Mouse (Mus musculus) right cerebral cortex, postnatal 10 days (tissue): ENCODE results near the gene Scpep1.
"Not testable (repeated sequence)": the region's sequence is repeated elsewhere in the genome, so short reads cannot be mapped to it uniquely, and the experiment has no call there.

Experiments used
- DNase-seq, 2 experiments: peaks; one replicate each; pipeline ENCODE4 v3.0.0; 2021; ENCODE audit warnings: low spot score in 2 of 2

Scpep1 gene

DNA sequence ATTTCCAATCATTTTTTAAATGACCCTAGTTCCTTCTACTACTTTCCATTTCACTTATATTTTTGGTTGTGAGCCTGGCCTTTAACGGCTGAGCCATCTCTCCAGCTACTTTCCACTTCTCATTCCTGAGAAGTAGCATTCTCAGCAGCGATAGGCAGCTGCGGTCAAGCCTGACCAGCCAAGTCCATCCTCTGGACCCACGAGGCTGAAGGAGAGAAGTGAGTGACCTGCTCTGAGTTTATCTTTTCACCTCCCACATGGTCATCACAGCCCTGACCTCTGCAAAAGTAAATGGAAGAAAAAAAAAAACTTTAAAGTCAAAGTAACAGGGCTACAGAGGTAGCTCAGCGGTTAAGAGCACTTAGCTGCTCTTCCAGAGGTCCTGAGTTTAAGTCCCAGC is 28.7 kb downstream of the Scpep1 start:
- DNase-seq = no peak

DNA sequence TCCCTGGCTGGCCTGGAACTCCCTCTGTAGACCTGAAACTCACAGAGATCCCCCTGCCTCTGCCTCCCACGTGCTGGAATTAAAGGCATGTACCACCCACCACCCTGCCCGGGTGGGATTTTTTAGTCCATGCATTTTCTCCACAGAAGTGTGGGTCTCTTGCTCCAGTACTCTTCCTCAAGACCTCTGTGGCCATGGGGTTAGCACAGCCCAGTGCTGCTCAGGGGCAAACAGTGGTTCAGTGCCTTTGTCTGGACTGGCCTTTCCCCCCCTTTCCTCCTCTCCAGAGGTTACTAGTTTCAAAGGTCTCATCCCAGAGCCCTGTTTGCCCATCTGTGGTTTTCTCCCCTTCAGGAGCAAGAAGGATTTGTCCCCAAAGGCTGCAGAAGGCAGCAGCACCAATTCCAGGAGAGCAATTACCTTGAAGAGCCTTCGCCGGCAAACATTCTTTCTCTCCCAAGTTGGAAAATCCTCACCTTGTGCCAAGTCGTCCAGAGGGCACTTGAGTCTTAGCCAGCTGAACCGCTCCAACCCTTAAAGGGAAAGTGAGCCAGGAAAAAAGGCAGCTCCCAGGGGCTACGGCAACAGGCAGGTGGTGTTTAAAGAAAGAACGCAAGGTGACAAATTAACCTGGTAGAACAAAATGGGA is 45.8 kb downstream of the Scpep1 start:
- no peak for DNase-seq

DNA sequence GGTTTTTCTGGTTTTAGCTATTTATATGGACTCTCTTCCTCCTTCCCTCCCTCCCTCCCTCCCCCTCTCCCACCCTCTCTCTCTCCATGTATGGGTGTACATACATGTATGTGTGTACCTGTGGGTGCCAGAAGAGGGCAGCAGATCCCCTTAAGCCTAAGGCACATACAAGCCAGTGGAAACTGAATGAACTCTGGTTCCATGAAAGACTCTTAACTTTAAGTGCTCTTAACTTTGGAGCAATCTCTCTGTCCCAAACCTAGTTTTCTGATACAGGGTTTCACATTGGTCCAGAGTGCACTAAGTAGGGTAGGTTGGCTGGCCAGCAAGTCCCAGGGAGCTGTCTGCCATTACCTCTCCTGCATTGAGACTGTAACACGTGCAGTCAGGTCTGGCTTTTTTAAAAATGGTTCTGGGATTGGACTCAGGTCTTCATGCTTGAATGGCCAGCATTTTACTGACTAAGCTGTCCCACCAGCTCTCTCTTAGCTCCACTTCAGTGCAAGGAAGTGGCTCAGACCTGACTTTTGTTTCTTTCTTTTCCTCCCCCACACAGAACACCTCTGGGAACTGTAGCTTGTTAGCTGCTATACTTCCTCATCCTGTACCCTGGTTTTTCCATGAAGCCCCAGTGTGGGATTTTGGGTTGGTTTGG is 46.6 kb downstream of the Scpep1 start:
- peak; percentile 64 to 72 for DNase-seq

DNA sequence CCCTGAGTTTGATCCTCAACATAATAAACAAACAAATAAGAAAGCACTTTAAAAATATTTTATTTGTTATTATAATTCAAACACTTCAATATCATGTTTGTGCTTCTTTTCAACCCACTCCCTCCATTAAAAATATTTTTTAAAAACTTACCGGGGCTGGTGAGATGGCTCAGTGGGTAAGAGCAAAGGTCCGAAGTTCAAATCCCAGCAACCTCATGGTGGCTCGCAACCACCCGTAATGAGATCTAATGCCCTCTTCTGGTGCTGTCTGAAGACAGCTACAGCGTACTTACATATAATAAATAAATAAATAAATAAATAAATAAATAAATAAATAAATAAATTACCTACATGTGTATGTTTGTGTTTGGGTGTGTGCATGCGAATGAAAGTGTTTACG is 47.4 kb downstream of the Scpep1 start:
- no peak for DNase-seq

DNA sequence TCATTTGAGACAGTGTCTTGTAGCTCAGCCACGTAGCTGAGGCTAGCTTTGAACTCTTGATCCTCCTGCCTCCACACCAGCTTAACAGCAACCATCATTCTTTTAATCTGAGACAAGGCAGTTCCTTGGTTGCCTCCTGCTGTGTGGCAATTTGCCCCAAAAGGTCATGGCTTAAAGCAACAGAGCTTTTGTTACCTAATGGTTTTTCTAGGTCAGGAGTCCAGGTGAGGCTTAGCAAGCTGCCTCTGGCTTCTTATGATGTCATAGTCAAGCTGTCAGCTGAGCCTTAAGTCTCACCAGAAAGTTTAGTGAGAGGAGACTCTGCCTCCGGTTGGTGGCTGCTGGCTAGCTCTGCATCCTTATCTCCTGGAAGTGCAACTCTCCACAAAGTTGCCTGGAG is 49.6 kb downstream of the Scpep1 start:
- no peak for DNase-seq

DNA sequence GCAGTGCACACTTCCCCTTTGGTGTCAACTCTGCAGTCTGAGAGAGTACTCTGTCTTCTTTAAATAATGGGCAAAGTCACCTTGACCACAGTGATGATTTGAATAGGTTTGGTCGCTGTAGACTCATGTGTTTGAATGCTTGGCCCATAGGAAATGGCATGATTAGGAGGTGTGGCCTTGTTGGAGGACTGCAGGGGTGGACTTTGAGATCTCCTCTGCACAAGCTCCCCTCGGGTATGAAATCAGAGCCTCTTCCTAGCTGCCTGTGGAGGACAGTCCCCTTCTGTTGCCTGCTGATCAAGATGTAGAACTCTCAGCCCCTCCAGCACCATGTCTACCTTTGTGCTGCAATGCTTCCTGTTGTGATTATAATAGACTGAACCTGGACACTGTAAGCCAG is 51.2 kb downstream of the Scpep1 start:
- no peak for DNase-seq

DNA sequence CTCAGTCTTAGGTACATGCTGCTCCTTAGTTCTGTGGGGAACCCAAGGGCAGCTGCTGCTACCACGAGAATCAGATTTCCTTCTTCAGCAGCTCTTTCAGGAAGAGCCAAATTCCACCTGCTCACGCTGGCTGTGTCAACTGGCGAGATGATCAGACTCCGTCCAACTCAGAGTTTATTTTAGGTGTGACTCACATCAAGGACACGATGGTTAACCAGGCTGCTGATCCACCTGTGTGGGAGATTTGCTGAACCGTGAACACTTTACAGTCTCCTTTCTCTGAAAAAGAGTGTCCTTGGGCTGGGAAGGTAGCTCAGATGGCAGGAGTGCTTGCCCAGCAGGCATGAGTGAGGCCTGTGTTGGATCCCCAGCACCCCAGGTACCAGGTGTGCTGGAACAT is 52.5 kb downstream of the Scpep1 start:
- DNase-seq = no peak

DNA sequence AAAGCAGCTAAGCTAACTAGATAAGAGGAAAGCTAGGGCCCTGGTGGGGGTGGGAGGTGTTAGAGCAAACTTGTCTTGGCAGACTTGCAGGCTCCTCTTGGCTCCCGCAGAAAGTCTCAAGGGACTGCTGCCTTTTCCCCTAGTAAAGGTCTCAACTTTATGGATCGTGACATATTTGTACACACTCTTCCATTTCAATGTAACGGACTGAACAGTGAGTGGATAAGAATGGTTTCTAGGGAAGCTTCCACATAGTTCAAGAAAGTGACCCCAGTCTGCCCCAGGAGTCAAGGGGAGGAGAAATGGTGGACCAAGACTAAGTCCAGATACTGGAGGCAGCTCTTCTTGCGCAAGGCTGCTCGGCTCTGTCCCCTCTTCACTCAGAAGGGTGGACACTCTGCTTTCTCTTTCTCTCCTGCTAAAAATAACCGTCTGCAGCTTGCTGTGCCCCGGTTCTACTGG is 53.9 kb downstream of the Scpep1 start:
- no peak for DNase-seq

DNA sequence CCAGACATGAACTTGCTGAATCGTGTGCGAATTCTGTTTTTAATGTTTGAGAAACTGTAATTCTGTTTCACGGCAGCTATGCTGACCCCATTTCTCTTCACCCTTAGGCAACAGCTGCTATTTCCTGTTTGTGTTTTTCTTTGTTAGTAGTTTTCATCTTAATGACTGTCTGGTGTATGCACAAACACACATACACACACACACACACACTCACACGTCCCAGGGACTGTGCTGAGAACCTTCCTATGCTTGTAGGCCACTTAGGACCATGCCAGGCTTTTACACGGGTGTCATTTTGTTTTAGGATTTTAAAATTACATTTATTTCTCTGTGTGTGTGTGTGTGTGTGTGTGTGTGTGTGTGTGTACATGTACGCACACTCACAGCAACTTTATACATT is 55.7 kb downstream of the Scpep1 start:
- no peak for DNase-seq

DNA sequence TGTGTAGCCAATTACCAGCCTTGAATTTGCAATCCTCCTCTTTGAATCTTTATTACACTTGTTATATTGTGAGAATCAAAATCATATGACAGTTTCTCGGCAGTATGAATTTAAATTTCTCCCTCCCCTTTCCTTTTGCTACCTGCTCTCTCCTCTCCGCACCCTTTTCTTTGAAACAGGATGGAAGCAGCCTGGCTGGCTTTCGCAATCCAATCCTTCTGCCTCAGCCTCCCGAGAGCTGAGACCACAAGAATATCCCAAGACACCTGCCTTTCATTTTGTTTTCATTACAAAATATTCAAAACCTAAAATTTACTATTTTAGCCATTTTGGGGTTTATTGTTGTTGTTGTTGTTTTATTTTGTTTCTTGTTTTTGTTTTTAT is 56.9 kb downstream of the Scpep1 start:
- DNase-seq = no peak

DNA sequence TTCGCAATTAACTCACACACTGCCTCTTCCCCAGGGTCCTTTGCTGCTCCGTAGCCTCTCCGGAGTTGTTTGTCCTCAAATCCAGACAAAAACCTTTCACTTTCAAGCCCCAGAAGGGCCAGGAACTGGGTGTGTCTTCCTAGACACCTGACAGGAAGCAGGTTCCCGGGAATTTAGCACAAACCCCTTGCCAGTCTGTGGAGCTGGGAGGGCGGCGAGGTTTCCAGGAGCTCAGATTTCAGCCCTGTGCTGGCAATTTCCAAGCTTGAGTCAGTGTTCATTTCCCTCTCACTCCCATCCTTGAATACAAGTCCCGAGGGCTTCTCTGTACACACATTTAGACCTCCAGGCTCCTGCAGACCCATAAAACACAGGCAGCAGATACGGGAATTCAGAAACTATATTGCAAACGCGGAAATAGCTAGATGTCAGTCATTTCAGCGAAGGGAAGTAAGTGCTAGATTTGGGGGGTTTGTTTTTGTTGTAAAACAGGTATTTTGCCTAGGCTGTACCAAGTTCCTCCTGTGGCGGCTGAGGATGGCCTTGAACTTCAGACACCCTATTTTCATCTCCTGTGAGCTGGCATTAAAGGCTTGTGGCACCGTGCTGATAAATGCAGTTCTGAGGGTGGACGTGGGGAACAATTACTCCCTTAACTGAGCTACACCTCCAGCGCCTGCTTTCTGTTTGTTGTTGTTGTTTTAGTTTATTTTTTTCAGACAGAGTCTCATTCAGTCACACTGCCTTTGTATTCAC is 57.5 kb downstream of the Scpep1 start:
- no peak for DNase-seq

DNA sequence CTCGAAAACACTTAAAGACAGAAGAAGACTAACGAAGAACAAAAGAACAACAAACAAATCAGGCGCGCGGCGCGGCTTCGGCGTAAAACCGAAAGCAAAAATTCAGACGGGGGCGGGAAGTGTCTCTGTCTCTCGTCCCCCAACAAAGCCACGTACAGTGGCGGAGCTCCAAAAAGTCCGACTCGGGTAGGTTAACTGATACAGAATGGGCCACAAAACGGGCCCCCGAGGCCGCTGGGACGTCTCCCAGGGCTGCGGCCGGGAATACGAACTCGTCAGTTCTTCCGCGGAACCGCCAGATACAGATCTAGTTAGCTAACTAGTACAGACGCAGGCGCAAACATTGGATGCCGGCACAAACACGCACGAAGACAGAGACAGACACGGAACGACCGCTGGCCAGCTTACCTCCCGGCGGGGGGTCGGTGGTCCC is 59.4 kb downstream of the Scpep1 start:
- peak in 1 of 2 experiments; percentile 53 for DNase-seq

DNA sequence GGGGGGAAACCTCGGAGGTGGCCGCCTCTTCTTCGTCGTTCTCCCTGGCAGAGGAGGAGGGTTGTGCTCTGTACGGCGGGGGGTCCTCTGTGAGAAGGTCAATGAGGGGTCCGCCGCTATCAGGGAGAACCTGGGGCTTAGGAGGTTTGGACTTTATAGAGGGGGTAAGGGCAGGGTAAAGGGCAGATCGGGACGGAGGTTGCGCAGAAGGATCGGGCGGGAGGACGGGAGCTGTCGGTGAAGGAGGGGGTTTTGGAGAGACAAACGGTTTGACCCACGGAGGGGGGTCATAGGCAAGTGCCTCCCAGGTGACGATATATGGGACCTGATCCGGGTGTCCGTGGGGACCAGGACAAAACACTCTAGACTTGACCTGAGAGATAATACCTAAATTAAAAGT is 60.0 kb downstream of the Scpep1 start:
- peak in 1 of 2 experiments; percentile 38 for DNase-seq

DNA sequence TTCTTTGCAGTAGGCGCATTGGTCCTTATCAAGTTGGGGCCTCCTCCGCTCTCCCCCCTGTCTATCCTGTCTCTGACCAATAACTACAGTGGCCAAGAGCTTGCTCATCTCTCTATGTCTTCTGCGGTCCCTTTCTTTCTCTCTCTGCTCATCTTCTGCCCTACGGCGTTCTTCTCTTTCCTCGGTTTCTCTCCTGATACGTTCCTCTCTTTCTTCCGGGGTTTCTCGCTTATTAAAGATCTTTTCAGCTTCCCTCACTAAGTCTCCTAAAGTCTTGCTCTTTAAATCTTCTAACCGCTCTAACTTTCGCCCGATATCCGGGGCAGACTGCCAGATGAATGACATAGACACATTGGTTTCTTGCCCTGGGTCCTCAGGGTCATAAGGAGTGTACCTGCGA is 61.0 kb downstream of the Scpep1 start:
- not testable (repeated sequence) for DNase-seq

DNA sequence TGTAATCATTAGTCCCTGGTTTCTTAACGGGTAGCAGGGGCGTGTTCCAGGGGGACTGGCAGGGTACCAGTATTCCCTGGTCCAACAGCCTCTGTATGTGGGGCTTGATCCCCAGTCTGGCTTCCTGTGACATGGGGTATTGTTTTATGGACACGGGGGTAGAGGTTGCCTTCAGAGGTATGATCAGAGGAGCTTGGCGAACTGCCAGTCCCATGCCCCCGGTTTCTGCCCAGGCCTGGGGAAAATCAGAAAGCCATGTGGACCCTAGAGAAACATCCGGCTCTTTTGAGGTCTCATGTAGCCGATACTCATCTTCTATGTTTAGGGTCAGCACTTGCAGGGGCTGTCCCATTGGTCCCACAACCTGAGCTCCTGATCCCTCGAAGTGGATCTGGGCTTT is 61.8 kb downstream of the Scpep1 start:
- peak in 1 of 2 experiments; percentile 45 for DNase-seq

DNA sequence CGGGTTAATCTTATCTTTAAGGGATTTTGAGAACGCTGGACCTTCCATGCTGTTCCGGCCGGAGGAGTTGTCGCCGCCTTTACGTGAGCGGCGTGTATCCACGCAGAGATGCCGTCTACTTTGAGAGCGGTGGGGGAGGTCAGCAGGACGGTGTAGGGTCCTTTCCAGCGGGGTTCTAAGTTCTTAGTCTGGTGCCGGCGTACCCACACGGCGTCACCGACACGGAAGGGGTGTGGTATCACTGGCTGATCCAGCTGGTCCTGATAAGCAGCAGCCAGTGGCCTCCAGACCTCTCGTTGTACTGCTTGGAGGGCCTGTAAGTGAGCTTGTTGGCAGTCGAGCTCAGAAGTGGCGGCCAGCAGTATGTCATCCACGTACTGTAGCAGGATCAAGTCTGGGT is 62.5 kb downstream of the Scpep1 start:
- peak; percentile 31 to 56 for DNase-seq

DNA sequence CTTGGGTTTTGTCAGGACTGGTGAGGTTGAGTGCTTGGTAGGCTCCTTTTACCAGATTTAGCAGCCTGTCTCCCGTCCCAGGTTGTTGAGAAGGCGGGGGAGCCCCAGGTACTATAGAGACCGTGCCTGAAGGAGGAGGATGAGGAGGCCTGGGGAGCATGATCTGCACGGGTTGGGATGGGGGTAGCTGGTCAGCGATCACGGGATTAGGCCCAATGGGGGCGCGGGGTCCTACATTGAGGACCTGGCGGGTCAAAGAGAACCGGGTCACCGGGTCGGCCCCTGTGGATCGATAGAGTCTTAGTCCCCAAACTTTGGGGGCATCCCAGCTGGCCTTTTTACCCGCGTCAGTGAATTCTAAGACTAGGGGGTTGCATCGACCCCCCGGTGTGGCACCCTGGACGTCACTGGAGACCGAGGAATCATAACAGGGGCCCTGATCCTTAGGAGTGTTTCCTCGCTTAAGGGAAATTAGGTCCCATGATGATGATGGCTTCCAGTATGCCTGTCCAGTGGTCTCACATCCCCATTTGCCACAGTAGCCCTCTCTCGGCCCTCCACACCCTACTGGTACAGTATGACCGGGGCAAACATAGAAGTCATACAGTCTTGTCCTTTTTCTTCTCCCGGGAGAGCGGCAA is 63.2 kb downstream of the Scpep1 start:
- peak; percentile 74 to 86 for DNase-seq

DNA sequence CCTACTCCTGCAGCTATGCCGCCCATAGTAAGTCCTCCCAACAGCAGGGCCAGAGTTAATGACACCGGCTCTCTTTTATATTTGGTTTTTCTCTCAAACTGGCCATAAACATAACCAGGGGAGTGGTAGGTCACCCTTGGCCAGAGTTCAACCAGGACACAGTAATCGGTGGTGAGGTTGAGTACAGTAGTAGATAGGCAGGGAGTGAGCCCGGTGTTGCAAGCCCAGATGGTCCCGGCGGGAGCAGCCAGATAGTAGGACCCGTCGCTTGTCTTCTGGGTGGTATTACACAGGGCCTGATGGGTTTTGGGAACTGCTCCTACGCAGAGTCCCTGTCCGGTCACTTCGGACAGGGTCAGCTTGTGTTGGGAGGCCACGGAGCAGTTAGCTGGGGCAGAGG is 63.8 kb downstream of the Scpep1 start:
- peak; percentile 52 to 76 for DNase-seq

DNA sequence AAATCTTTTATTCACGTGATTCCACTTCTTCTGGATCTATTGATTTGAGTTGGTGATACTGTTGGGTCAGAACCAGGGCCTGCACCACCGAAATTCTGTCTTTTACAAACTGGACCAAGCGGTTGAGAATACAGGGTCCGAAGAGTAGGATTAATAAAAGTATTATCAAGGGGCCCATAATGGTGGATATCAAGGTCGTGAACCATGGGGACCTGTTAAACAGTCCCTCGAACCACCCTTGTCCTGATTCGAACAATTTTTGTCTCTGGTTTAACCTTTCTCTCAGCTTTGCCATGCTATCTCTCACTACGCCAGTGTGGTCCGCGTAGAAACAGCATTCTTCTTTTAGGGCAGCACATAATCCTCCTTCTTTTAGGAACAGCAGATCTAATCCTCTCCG is 64.4 kb downstream of the Scpep1 start:
- not testable (repeated sequence) for DNase-seq

DNA sequence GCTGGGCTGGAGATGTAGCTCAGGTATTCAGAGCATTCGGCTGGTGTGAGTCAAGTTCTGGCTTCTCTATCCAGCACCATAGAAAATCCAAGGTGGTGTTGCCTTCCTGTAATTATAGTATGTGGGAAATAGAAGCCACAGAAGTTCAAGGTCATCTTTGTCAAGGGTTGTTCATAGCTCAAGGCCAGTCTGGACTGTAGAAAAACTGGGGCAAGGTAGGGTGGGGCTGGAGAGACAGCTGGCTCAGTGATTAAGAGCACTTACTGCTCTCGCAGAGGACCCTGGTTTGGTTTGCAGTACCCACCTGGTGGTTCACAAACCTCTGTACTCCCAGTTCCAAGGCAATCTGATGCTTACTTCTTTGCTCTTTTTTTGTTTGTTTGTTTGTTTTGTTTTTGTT is 66.3 kb downstream of the Scpep1 start:
- no peak for DNase-seq

DNA sequence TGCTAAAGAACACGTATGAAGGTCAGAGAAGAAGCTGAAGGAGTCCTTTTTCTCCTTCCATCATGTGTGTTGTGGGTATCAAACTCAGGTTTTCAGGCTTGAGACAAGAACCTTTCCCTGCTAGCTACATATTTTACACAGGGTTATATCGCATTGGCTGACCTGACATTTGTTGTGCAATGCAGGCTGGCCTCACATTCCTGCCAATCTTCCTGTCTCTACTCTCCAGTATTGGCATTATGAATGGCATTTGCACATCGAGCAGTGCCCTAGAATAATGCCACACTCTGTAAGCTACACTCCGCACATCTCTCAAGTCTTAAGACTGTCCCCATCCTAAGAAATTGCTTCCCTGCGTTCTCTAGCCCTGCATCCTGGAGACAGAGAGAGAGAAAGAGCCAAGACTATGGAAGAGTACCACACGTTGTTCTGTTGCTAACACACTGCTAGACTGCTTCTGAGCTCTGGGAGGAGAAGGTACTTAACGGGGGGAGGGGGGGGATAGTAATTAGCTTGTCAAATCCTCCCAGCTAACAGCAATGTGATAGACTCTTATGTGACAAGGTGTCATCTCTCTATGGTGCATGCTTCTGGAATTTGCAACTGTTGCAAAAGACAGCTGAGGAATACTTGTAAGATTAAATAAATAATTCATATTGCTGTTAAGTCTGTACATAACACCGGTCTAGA is 70.7 kb downstream of the Scpep1 start:
- no peak for DNase-seq

DNA sequence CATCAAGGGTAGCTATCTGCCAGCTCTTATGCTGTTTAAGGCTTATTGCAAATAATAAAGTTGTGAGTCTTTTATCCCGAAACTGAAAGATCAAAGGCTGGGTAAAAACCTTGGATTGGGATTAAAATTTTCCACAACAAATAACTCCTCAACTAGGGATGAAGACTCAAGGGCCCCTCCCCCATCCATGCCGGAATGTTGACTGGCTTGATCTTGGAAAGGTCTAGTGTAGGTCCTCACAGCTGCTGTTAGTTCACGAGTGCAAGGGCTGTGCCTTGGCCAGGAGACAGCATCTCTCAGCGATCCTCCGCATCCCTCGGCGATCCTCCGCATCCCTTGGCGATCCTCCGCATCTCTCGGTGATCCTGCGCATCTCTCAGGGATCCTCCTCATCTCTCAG is 77.3 kb downstream of the Scpep1 start:
- DNase-seq = no peak
